Mouse (Mus musculus): Measurements from ENCODE around the gene Klra1.
"Not testable (repeated sequence)": the region's sequence is repeated elsewhere in the genome, so short reads cannot be mapped to it uniquely, and the experiment has no call there.

Klra1 gene

DNA sequence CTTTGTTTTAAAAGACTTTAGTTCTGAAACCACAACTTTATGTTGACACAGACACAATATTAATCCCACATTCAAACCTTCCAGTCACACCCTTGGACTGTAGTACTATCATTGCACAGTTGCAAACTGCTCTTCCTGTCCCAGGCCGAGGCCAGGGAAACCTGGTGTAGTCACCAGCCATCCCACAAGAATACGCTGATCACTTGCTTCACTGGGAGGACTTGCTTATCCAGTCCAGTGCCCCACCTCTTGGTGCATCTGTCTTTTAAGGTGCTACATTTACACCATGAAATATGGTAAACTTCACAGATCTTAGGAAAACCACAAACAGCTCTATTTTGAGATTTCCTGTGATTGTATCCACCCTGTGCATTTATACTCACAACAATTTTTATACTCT lies at the start of gene Klra1:
Gene Klra1 (minus strand): TSS at position 125 of the 400 bp plus-strand sequence.
- no peak for DNase-seq (ENCODE audit: low spot score in 2 of 2)

DNA sequence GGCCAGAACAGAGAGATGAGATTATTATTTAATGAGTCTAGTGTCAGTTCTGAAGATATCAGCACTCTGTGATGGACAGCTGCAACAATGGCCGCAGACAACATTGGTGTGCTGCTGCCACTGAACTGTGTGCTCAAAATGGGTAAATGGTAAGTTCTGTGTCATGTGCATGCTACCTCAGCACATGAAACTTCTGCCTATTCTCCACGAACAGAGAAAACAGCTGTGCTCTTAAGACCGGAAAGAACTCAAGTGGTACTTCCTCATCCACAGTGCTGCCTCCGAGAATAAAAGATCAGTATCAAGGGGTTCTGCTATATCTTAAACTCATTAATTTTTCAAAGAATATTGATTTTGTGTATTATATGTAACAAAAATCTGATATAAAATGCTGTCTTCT lies 42.8 kb upstream of the Klra1 start:
- DNase-seq (ENCODE audit: low spot score in 2 of 2): no peak

DNA sequence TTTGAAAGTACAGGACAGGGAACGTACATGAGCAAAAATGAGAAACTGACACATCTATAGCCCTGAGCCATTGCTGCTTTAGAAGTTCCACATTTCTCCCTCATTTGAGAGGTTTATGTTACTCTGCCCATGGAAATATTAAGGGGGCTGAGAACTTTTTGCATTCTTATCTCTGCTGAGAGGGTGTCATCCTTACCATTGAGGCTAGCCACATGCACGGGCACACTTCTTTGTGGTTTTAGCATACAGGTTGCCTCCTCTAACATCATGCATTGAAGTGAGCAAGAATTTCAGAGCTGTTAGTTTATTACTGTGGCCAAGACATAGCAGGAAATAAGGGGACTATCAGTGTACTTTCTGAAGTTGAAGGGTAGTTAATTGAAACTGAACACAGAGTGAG lies 32.5 kb upstream of the Klra1 start:
- no peak for DNase-seq (ENCODE audit: low spot score in 2 of 2)

DNA sequence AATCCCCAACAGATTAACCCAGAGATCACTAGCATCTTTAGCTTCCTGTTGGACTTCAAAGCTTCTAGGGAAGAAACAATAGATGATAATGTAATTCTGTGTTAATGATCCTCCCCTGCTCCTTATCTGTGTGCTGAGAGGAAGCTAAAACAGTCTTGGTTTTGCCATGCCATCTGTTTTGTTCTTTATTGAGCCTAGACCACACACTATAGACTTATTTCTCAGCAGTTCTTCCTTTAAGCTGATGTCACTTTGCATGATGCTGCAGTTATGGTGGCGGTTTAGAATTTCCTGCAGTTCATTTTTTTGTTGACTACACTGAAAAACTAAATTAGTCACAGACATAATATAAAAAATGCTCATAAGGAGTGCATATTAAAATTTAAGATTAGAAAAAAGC lies 18.2 kb upstream of the Klra1 start:
- DNase-seq (ENCODE audit: low spot score in 2 of 2): no peak

DNA sequence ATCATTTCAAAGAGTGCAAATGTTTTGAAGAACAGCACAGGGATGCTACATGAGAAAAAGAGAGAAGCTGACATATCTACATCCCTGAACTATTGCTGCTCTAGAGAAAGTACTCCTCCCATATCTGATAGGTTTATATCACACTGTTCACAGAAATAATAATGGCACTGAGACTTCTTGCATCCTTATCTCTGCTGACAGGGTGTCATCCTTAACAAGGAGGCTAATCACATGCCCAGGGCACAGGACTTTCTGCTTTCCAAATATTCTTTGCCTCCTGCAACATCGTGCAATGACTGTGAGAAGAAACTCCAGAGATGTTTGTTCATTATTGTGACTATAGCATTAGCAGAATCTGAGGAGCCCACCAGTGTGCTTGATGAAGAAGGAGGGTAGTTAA lies 871 bp downstream of the Klra1 start:
- DNase-seq (ENCODE audit: low spot score in 2 of 2): no peak

DNA sequence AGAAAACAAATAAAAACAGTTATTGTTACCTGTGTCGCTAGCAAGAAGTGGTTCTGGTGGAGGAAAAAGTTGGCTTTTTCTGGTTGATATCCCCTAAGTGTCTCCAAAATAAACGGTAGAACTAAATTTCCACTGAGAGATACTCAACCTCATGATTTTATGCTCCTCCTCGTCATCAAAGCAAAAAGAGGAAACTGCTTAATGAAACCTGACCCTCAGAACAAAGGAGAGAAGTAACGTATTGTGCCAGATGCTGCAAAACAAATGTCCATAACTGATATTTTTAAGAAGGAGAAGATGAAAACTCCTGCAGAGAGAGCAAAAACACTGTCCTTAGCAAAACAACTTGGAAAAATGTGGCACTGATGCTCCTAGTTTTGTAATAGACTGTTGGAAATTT lies 4.3 kb downstream of the Klra1 start:
- no peak for DNase-seq (ENCODE audit: low spot score in 2 of 2)

DNA sequence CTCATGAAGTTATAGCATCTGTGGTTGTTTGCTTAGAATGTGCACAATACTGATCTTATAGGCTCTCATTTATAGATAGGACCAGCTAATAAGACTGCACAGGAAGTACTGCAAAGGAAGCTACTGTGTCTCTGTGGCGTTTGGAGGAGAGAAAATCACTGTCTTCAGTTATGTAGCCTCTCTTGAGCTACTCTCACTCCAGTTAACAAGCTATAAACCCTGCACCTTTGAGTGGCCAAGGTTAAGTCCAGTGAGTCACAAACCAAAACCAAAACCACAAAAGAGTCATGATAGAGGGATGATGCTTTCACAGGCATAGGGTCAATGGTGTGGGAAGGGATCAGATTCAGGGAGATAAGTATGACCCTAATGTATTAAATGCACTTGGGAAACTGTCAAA lies 41.3 kb downstream of the Klra1 start:
- not testable (repeated sequence) for DNase-seq (ENCODE audit: low spot score in 2 of 2)

DNA sequence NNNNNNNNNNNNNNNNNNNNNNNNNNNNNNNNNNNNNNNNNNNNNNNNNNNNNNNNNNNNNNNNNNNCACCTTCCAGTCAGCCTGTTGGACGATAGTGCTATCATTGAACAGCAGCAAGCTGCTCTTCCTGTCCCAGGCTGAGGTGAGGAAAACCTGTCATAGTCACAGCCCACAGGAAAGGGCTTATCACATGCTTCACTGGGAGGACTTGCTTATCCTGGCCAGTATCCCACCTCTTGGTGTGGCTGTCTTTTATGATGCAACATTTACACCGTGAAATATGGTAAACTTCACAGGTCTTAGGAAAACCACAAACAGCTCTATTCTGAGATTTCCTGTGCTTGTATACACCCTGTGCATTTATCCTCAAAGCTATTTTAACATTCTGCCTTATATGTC lies 44.7 kb downstream of the Klra1 start:
- not testable (repeated sequence) for DNase-seq (ENCODE audit: low spot score in 2 of 2)

DNA sequence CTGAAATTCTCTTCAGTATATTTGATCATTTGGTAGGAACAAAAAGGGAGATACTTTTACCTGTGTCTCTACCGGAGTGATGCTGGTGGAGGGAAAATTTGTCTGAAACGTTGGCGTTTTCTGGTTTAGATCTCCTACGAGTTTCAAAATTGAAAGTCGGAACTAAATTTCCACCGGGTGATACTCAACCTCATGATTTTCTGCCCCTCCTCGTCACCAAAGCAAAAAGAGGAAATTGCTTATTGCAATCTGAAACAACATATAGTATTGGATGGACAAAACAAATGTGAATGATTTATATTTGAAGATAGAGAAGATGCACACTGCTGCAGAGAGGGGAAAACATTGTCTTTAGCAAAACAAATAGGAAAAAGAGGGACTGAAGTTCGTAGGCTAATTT lies 49.3 kb downstream of the Klra1 start, which contains the start of gene Klra3:
Gene Klra3 (minus strand): TSS at position 164 of the 400 bp plus-strand sequence.
- DNase-seq (ENCODE audit: low spot score in 2 of 2): no peak

Data from cerebellum, postnatal 4 days (tissue).